Mouse (Mus musculus): ENCODE results near the gene 1700067K01Rik.

DNA sequence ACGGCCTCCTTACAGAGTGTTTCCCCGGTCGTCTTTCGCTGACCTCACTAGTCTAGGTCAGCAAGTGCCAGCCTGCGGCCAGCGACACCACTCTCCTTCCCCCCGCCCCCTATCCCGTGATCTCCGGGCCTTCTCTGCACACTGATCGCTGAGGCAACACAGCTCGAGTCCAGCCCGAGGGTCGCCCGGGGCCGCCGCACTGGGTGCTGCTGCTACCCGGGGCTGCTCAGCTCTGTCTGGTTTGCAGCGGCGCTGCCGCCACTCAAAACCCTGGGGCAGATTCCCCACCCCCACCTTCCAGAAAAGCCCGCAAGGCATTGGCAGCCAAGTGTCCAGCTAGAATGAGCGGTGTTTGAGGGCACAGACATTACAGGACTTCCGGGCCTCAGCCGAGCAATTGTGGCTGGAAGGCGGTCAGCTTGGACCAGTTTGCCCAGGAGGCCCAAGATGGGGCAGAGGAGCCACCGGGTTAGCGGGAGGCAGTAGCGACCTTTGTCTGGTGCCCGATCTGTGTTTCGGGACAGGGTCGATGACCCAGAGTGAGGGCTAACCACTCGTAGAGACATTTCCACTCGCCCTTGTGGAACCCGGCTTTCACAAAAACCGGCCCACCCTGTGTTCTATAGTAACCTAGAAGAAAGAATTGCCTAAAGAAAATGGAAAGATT is 11.3 kb downstream of the 1700067K01Rik start:
- TF ChIP-seq CTCF (IDR thresholded peaks at IDR 0.05; ENCODE audit: low read depth, low read length) (no peak), POLR2A (IDR thresholded peaks at IDR 0.05; ENCODE audit: borderline replicate concordance, low read depth, low read length) (no peak)
